Mouse (Mus musculus): ENCODE results near the gene Rasl10a.

- peak; percentile 40; the same call in 1 of the 2 replicates for TF ChIP-seq CTCF (IDR thresholded peaks at IDR 0.05; ENCODE audit: low read depth, low read length)
- TF ChIP-seq GATA1 (IDR thresholded peaks at IDR 0.05; ENCODE audit: borderline replicate concordance, low read length), result no peak
- TF ChIP-seq TAL1 (conservative IDR thresholded peaks at IDR 0.05; ENCODE audit: low read depth, low read length), result no peak
- TF ChIP-seq GATA2 (IDR thresholded peaks at IDR 0.05; ENCODE audit: borderline replicate concordance, low read depth, low read length), result no peak
- no peak for TF ChIP-seq POLR2AphosphoS5 (IDR thresholded peaks at IDR 0.05; ENCODE audit: insufficient replicate concordance, low read depth, low read length)
Observed at GRCm38 (mm10) chr11:5015720-5016119, 42.2 kb upstream of the Rasl10a start.
